Mouse (Mus musculus): ENCODE measurements around the gene Fam185a. TPM values are rescaled to one million over a fixed set of nuclear protein-coding genes. Genes with fewer than 3 reads are reported as not detected.

Fam185a gene
- polyA plus RNA-seq, 1 experiment from 2014 or later = 4.9 TPM

- Histone ChIP-seq H3K4me3 (replicated peaks; ENCODE audit: low read depth, low read length) (no peak overlapping the region), H3K4me1 (replicated peaks; ENCODE audit: insufficient read depth, low read length) (no peaks in the 10 kb centered on the region), H3K9ac (ENCODE audit: low read depth, low read length) (no peak overlapping the region), H3K27me3 (ENCODE audit: insufficient read depth, low read length) (no peaks in the 10 kb centered on the region), H3K27ac (no peak overlapping the region), H3K36me3 (ENCODE audit: insufficient read depth, low read length) (0 out of 2 replicates have a peak, but pooled peaks cover 2% of the 10 kb centered on the region), H3K4me2 (ENCODE audit: low read length) (no peak overlapping the region), H3K9me3 (replicated peaks; ENCODE audit: low read length) (no peaks in the 10 kb centered on the region)
- WGBS = 86% methylated on average over 7 of the region's 7 CpGs
- no peak for TF ChIP-seq CTCF (IDR thresholded peaks at IDR 0.05; ENCODE audit: low read depth)
- ATAC-seq (replicated peaks; ENCODE audit: low FRiP score, low read depth) = no peak
- no peak for DNase-seq (ENCODE audit: low spot score)
Observed at GRCm38 (mm10) chr5:21439446-21440110, 14.8 kb downstream of the Fam185a start.

- Histone ChIP-seq H3K9ac (ENCODE audit: low read depth, low read length) (no peak overlapping the region), H3K9me3 (replicated peaks; ENCODE audit: low read length) (no peaks in the 10 kb centered on the region), H3K4me1 (replicated peaks; ENCODE audit: insufficient read depth, low read length) (no peaks in the 10 kb centered on the region), H3K27me3 (ENCODE audit: insufficient read depth, low read length) (no peaks in the 10 kb centered on the region), H3K27ac (peak overlapping the region; percentile 20; the same call in 1 of the 2 replicates), H3K36me3 (ENCODE audit: insufficient read depth, low read length) (0 out of 2 replicates have a peak, but pooled peaks cover 2% of the 10 kb centered on the region), H3K4me2 (ENCODE audit: low read length) (no peak overlapping the region), H3K4me3 (replicated peaks; ENCODE audit: low read depth, low read length) (no peak overlapping the region)
- ATAC-seq (replicated peaks; ENCODE audit: low FRiP score, low read depth) (peak; percentile 61), DNase-seq (ENCODE audit: low spot score) (peak; percentile 85)
- WGBS = 43% methylated on average over 8 of the region's 8 CpGs
- TF ChIP-seq CTCF (IDR thresholded peaks at IDR 0.05; ENCODE audit: low read depth) = no peak
Observed at GRCm38 (mm10) chr5:21440833-21441530, 16.2 kb downstream of the Fam185a start.

- H3K9me3 ChIP-seq (replicated peaks; ENCODE audit: low read length) = no peaks in the 10 kb centered on the region
- no peak overlapping the region for H3K4me2 ChIP-seq (ENCODE audit: low read length)
- H3K9ac ChIP-seq (ENCODE audit: low read depth, low read length) = no peak overlapping the region
- no peak overlapping the region for H3K4me3 ChIP-seq (replicated peaks; ENCODE audit: low read depth, low read length)
- no peak for TF ChIP-seq CTCF (IDR thresholded peaks at IDR 0.05; ENCODE audit: low read depth)
- peak overlapping the region; percentile 37; the same call in 1 of the 2 replicates for H3K27ac ChIP-seq
- 39% methylated on average over 7 of the region's 7 CpGs for WGBS
- no peaks in the 10 kb centered on the region for H3K27me3 ChIP-seq (ENCODE audit: insufficient read depth, low read length)
- ATAC-seq (replicated peaks; ENCODE audit: low FRiP score, low read depth) (no peak; the same call in 1 of the 2 replicates), DNase-seq (ENCODE audit: low spot score) (peak; percentile 79)
- H3K36me3 ChIP-seq (ENCODE audit: insufficient read depth, low read length) = no peaks in the 10 kb centered on the region
- no peaks in the 10 kb centered on the region for H3K4me1 ChIP-seq (replicated peaks; ENCODE audit: insufficient read depth, low read length)
Observed at GRCm38 (mm10) chr5:21467387-21467786, 42.6 kb downstream of the Fam185a start.

GRCm38 (mm10) chr5:21468100-21468499, 43.3 kb downstream of the Fam185a start:
- no peak for TF ChIP-seq CTCF (IDR thresholded peaks at IDR 0.05; ENCODE audit: low read depth)
- H3K9ac ChIP-seq (ENCODE audit: low read depth, low read length) = no peak overlapping the region
- no peaks in the 10 kb centered on the region for H3K27me3 ChIP-seq (ENCODE audit: insufficient read depth, low read length)
- WGBS = 82% methylated on average over 12 of the region's 12 CpGs
- H3K27ac ChIP-seq = no peak overlapping the region
- no peaks in the 10 kb centered on the region for H3K4me1 ChIP-seq (replicated peaks; ENCODE audit: insufficient read depth, low read length)
- no peak overlapping the region for H3K4me3 ChIP-seq (replicated peaks; ENCODE audit: low read depth, low read length)
- DNase-seq (ENCODE audit: low spot score) (no peak), ATAC-seq (replicated peaks; ENCODE audit: low FRiP score, low read depth) (no peak)
- H3K9me3 ChIP-seq (replicated peaks; ENCODE audit: low read length) = no peaks in the 10 kb centered on the region
- no peaks in the 10 kb centered on the region for H3K36me3 ChIP-seq (ENCODE audit: insufficient read depth, low read length)
- no peak overlapping the region for H3K4me2 ChIP-seq (ENCODE audit: low read length)

DNA sequence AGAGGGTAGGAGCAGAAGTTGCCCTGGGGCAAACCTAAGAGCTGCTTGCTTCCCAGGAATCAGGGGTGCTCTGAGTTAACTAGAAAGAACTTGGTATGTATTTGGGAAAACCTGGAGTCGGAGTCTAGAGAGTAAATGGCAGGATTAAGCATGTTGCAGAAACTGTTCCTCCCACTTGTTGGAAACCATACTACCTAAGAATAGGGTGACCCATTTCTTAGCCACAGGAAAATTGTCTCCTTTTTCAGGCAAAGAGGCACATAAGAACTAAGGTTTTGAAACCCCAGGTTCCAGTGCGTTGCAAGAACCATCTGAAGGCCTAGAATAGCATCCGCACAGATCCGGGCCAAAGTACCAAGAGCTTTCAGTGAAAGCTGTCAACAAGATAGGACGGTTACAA, 53.7 kb downstream of the Fam185a start:
- H3K4me2 ChIP-seq (ENCODE audit: low read length) = no peak overlapping the region

GRCm38 (mm10) chr5:21479746-21480145, 55.0 kb downstream of the Fam185a start:
- Histone ChIP-seq H3K4me2 (ENCODE audit: low read length) (no peak overlapping the region), H3K4me3 (replicated peaks; ENCODE audit: low read depth, low read length) (no peak overlapping the region), H3K4me1 (replicated peaks; ENCODE audit: insufficient read depth, low read length) (no peaks in the 10 kb centered on the region), H3K9me3 (replicated peaks; ENCODE audit: low read length) (no peaks in the 10 kb centered on the region), H3K36me3 (ENCODE audit: insufficient read depth, low read length) (no peaks in the 10 kb centered on the region), H3K27me3 (ENCODE audit: insufficient read depth, low read length) (no peaks in the 10 kb centered on the region), H3K9ac (ENCODE audit: low read depth, low read length) (no peak overlapping the region), H3K27ac (no peak overlapping the region)
- ATAC-seq (replicated peaks; ENCODE audit: low FRiP score, low read depth) = no peak
- TF ChIP-seq CTCF (IDR thresholded peaks at IDR 0.05; ENCODE audit: low read depth) = no peak
- no peak for DNase-seq (ENCODE audit: low spot score)
- WGBS = 86% methylated on average over 5 of the region's 5 CpGs

More for the DNA sequence above, 53.7 kb downstream of the Fam185a start:
- no peaks in the 10 kb centered on the region for H3K4me1 ChIP-seq (replicated peaks; ENCODE audit: insufficient read depth, low read length)
- DNase-seq (ENCODE audit: low spot score) (no peak), ATAC-seq (replicated peaks; ENCODE audit: low FRiP score, low read depth) (no peak)
- 91% methylated on average over 5 of the region's 5 CpGs for WGBS
- H3K4me3 ChIP-seq (replicated peaks; ENCODE audit: low read depth, low read length) = no peak overlapping the region
- H3K36me3 ChIP-seq (ENCODE audit: insufficient read depth, low read length) = no peaks in the 10 kb centered on the region
- no peaks in the 10 kb centered on the region for H3K27me3 ChIP-seq (ENCODE audit: insufficient read depth, low read length)
- H3K27ac ChIP-seq = no peak overlapping the region
- TF ChIP-seq CTCF (IDR thresholded peaks at IDR 0.05; ENCODE audit: low read depth) = no peak
- no peak overlapping the region for H3K9ac ChIP-seq (ENCODE audit: low read depth, low read length)
- H3K9me3 ChIP-seq (replicated peaks; ENCODE audit: low read length) = no peaks in the 10 kb centered on the region

All from kidney, postnatal 0 days (tissue).